Mouse (Mus musculus) stomach, embryonic 15.5 days (tissue): ENCODE results near the gene Cacna1f. TPM values are rescaled to one million over a fixed set of nuclear protein-coding genes. Genes with fewer than 3 reads are reported as not detected.

Experiments
- ATAC-seq: fragments of 200-750 bp; cut with Nextera tagmentation; 2 replicates; pipeline ENCODE4 v1.8.0; 2017; ENCODE audit warnings: low read depth, moderate number of reproducible peaks, moderate TSS enrichment; ENCODE audit not compliant: insufficient read depth, low FRiP score
- H3K27ac ChIP-seq: fragments of 300-500 bp; sonication (generic); 2 replicates; pipeline ENCODE4 v1.5.1; 2015; ENCODE audit warnings: mild to moderate bottlenecking, inconsistent platforms
- H3K27me3 ChIP-seq: fragments of 300-500 bp; sonication (generic); replicated peaks from 2 replicates; pipeline ENCODE4 v1.6.1; 2015; ENCODE audit warnings: inconsistent platforms
- H3K36me3 ChIP-seq: fragments of 300-500 bp; sonication (generic); 2 replicates; pipeline ENCODE4 v1.6.1; 2015; ENCODE audit warnings: inconsistent platforms
- H3K4me1 ChIP-seq: fragments of 300-500 bp; sonication (generic); 2 replicates; pipeline ENCODE4 v1.6.1; 2015; ENCODE audit warnings: inconsistent platforms
- H3K4me2 ChIP-seq: fragments of 300-500 bp; sonication (generic); 2 replicates; pipeline ENCODE4 v1.6.1; 2015; ENCODE audit warnings: mild to moderate bottlenecking, inconsistent platforms
- H3K4me3 ChIP-seq: fragments of 300-500 bp; sonication (generic); replicated peaks from 2 replicates; pipeline ENCODE4 v1.5.1; 2015; ENCODE audit warnings: inconsistent platforms
- H3K9ac ChIP-seq: fragments of 300-500 bp; sonication (generic); 2 replicates; pipeline ENCODE4 v1.6.1; 2015; ENCODE audit warnings: inconsistent platforms
- H3K9me3 ChIP-seq: fragments of 300-500 bp; sonication (generic); 2 replicates; pipeline ENCODE4 v1.6.1; 2016; ENCODE audit warnings: inconsistent platforms
- WGBS: fragments of 180-500 bp; shearing (Covaris S2); methylation state at CpG from one replicate; pipeline ENCODE4 v1.1.7; 2015; 5-methylcytosine and 5-hydroxymethylcytosine counted together
- polyA plus RNA-seq: library from polyadenylated mRNA; unstranded; fragments of >200 nt; fragmentation: Nextera tagmentation; extraction: Ambion mirVana; gene quantifications from 2 replicates; pipeline ENCODE4 v1.2.1, GENCODE M21; 2015

Gene Cacna1f
- 0.04 TPM in 1 of 2 replicates, not detected in the other for polyA plus RNA-seq

- no peak within 1 kb of the TSS for H3K4me3 ChIP-seq
- no peaks in the 10 kb centered on the region for H3K27me3 ChIP-seq
- H3K4me2 ChIP-seq, result no peak within 1 kb of the TSS
- no peak for ATAC-seq
- no peaks in the 10 kb centered on the region for H3K9me3 ChIP-seq
- 49% methylated on average over 6 of the region's 6 CpGs for WGBS
- no peak within 1 kb of the TSS for H3K9ac ChIP-seq
- no peaks in the 10 kb centered on the region for H3K4me1 ChIP-seq
- no peak within 1 kb of the TSS for H3K27ac ChIP-seq
- H3K36me3 ChIP-seq, result no peaks in the 10 kb centered on the region
These were observed at the start of gene Cacna1f for GRCm38 (mm10) chrX:7606783-7607182. Gene Cacna1f (plus strand): TSS chrX:7607083.

GRCm38 (mm10) chrX:7563076-7563475 lies 43.8 kb upstream of the Cacna1f start:
- Histone ChIP-seq H3K9me3 (no peaks in the 10 kb centered on the region), H3K4me2 (no peak overlapping the region), H3K36me3 (no peaks in the 10 kb centered on the region), H3K4me3 (no peak overlapping the region), H3K9ac (no peak overlapping the region), H3K4me1 (no peaks in the 10 kb centered on the region), H3K27ac (no peak overlapping the region), H3K27me3 (no peaks in the 10 kb centered on the region)
- no peak for ATAC-seq
- 30% methylated on average over 2 of the region's 2 CpGs for WGBS

GRCm38 (mm10) chrX:7566352-7566751 lies 40.5 kb upstream of the Cacna1f start:
- H3K9me3 ChIP-seq, result no peaks in the 10 kb centered on the region
- 86% methylated on average over 6 of the region's 6 CpGs for WGBS
- H3K27me3 ChIP-seq, result no peaks in the 10 kb centered on the region
- H3K36me3 ChIP-seq, result no peaks in the 10 kb centered on the region
- H3K9ac ChIP-seq, result no peak overlapping the region
- no peak overlapping the region for H3K27ac ChIP-seq
- no peaks in the 10 kb centered on the region; the same call in 1 of the 2 replicates for H3K4me1 ChIP-seq
- no peak overlapping the region for H3K4me2 ChIP-seq
- H3K4me3 ChIP-seq, result no peak overlapping the region
- ATAC-seq, result no peak

GRCm38 (mm10) chrX:7567491-7567890 lies 39.4 kb upstream of the Cacna1f start:
- H3K4me3 ChIP-seq, result no peak overlapping the region
- ATAC-seq, result no peak
- no peaks in the 10 kb centered on the region for H3K27me3 ChIP-seq
- no peak overlapping the region for H3K9ac ChIP-seq
- no peaks in the 10 kb centered on the region for H3K9me3 ChIP-seq
- WGBS, result 68% methylated on average over 9 of the region's 9 CpGs
- no peaks in the 10 kb centered on the region; the same call in 1 of the 2 replicates for H3K4me1 ChIP-seq
- H3K4me2 ChIP-seq, result no peak overlapping the region
- no peaks in the 10 kb centered on the region for H3K36me3 ChIP-seq
- no peak overlapping the region for H3K27ac ChIP-seq

GRCm38 (mm10) chrX:7570481-7571175 lies 36.3 kb upstream of the Cacna1f start:
- ATAC-seq, result no peak
- H3K4me1 ChIP-seq, result peaks cover 3% of the 10 kb centered on the region; the same call in 1 of the 2 replicates
- no peaks in the 10 kb centered on the region for H3K27me3 ChIP-seq
- no peak overlapping the region for H3K27ac ChIP-seq
- H3K9ac ChIP-seq, result no peak overlapping the region
- H3K36me3 ChIP-seq, result no peaks in the 10 kb centered on the region
- H3K9me3 ChIP-seq, result no peaks in the 10 kb centered on the region
- H3K4me3 ChIP-seq, result no peak overlapping the region
- WGBS, result 64% methylated on average over 7 of the region's 7 CpGs
- no peak overlapping the region for H3K4me2 ChIP-seq

GRCm38 (mm10) chrX:7571565-7572136 lies 35.2 kb upstream of the Cacna1f start:
- Histone ChIP-seq H3K4me2 (no peak overlapping the region), H3K4me3 (no peak overlapping the region), H3K27me3 (no peaks in the 10 kb centered on the region), H3K9me3 (no peaks in the 10 kb centered on the region), H3K27ac (no peak overlapping the region), H3K36me3 (no peaks in the 10 kb centered on the region), H3K4me1 (peaks cover 3% of the 10 kb centered on the region; the same call in 1 of the 2 replicates), H3K9ac (no peak overlapping the region)
- ATAC-seq, result no peak
- 81% methylated on average over 9 of the region's 9 CpGs for WGBS

- Histone ChIP-seq H3K4me1 (peaks cover 3% of the 10 kb centered on the region; the same call in 1 of the 2 replicates), H3K4me2 (peak overlapping the region; percentile 62)
These were observed 34.4 kb upstream of the Cacna1f start for GRCm38 (mm10) chrX:7572466-7572865.

GRCm38 (mm10) chrX:7573176-7574086 lies 33.5 kb upstream of the Cacna1f start, which contains the start of gene Foxp3:
Gene Foxp3 (plus strand): TSS chrX:7573644.
- H3K27ac ChIP-seq, result peak within 1 kb of the TSS; percentile 71; the same call in 1 of the 2 replicates
- H3K4me3 ChIP-seq, result peak within 1 kb of the TSS; percentile 61
- H3K27me3 ChIP-seq, result no peaks in the 10 kb centered on the region
- no peaks in the 10 kb centered on the region for H3K36me3 ChIP-seq
- peak within 1 kb of the TSS; percentile 62 for H3K4me2 ChIP-seq
- peaks cover 3% of the 10 kb centered on the region; the same call in 1 of the 2 replicates for H3K4me1 ChIP-seq
- peak; percentile 38; the same call in 1 of the 2 replicates for ATAC-seq
- no peaks in the 10 kb centered on the region for H3K9me3 ChIP-seq
- H3K9ac ChIP-seq, result peak within 1 kb of the TSS; percentile 48
- WGBS, result 28% methylated on average over 71 of the region's 72 CpGs

More at GRCm38 (mm10) chrX:7572466-7572865, 34.4 kb upstream of the Cacna1f start:
- Histone ChIP-seq H3K4me3 (no peak overlapping the region), H3K27me3 (no peaks in the 10 kb centered on the region), H3K27ac (no peak overlapping the region), H3K9me3 (no peaks in the 10 kb centered on the region), H3K9ac (no peak overlapping the region), H3K36me3 (no peaks in the 10 kb centered on the region)
- WGBS, result 66% methylated on average over 10 of the region's 10 CpGs
- no peak for ATAC-seq

- H3K4me2 ChIP-seq, result peak within 1 kb of the TSS; percentile 62
These were observed 32.6 kb upstream of the Cacna1f start, which contains the start of gene Ppp1r3f for GRCm38 (mm10) chrX:7574087-7574884. Gene Ppp1r3f (minus strand): TSS chrX:7574283.

GRCm38 (mm10) chrX:7574885-7575231 lies 32.0 kb upstream of the Cacna1f start:
- Histone ChIP-seq H3K9ac (no peak overlapping the region), H3K27me3 (no peaks in the 10 kb centered on the region), H3K4me2 (peak overlapping the region; percentile 52), H3K9me3 (no peaks in the 10 kb centered on the region), H3K4me1 (peaks cover 3% of the 10 kb centered on the region; the same call in 1 of the 2 replicates), H3K27ac (no peak overlapping the region), H3K4me3 (peak overlapping the region; percentile 61), H3K36me3 (no peaks in the 10 kb centered on the region)
- 24% methylated on average over 6 of the region's 6 CpGs for WGBS
- ATAC-seq, result no peak

More at GRCm38 (mm10) chrX:7574087-7574884, 32.6 kb upstream of the Cacna1f start, which contains the start of gene Ppp1r3f:
- no peaks in the 10 kb centered on the region for H3K27me3 ChIP-seq
- H3K4me1 ChIP-seq, result peaks cover 3% of the 10 kb centered on the region; the same call in 1 of the 2 replicates
- peak within 1 kb of the TSS; percentile 71; the same call in 1 of the 2 replicates for H3K27ac ChIP-seq
- peak; percentile 98 for ATAC-seq
- H3K9ac ChIP-seq, result peak within 1 kb of the TSS; percentile 48
- H3K9me3 ChIP-seq, result no peaks in the 10 kb centered on the region
- no peaks in the 10 kb centered on the region for H3K36me3 ChIP-seq
- peak within 1 kb of the TSS; percentile 61 for H3K4me3 ChIP-seq
- 18% methylated on average over 65 of the region's 65 CpGs for WGBS

- 87% methylated on average over 2 of the region's 2 CpGs for WGBS
- H3K4me2 ChIP-seq, result no peak overlapping the region
- no peaks in the 10 kb centered on the region for H3K36me3 ChIP-seq
- no peaks in the 10 kb centered on the region for H3K27me3 ChIP-seq
- no peak for ATAC-seq
- H3K4me3 ChIP-seq, result no peak overlapping the region
- no peaks in the 10 kb centered on the region for H3K4me1 ChIP-seq
- H3K9ac ChIP-seq, result no peak overlapping the region
- H3K9me3 ChIP-seq, result no peaks in the 10 kb centered on the region
- H3K27ac ChIP-seq, result no peak overlapping the region
These were observed 25.7 kb upstream of the Cacna1f start for GRCm38 (mm10) chrX:7581151-7581550.
